Mouse (Mus musculus): ENCODE measurements at regions not wholly inside any gene's neighbourhood (a gene's known extent, or its start where the extent isn't known, plus 50 kb on each side); places are given as distances from the start of the nearest gene placed in this dataset.
"Not testable (repeated sequence)": the region's sequence is repeated elsewhere in the genome, so short reads cannot be mapped to it uniquely, and the experiment has no call there.

DNA sequence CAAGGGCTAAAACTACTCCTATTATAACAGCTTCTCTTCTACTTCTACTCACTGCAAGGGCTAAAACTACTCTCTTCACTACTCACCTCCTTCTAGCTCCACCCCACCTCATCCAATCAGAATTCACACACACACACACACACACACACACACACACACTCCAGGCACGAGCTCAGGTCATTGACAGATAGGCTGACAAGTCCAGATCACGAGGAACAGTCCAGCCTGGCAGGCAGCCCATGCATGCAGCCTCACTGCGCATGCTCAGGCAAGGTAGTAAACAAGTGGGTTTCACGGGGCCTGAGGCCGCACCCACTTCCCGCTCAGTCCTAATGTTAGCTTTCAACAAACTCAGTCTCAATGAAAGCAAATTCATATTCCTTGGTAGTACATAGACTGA, 229.6 kb upstream of the Pld5 start:
- not testable (repeated sequence) for DNase-seq (ENCODE audit: low spot score in 2 of 2)

DNA sequence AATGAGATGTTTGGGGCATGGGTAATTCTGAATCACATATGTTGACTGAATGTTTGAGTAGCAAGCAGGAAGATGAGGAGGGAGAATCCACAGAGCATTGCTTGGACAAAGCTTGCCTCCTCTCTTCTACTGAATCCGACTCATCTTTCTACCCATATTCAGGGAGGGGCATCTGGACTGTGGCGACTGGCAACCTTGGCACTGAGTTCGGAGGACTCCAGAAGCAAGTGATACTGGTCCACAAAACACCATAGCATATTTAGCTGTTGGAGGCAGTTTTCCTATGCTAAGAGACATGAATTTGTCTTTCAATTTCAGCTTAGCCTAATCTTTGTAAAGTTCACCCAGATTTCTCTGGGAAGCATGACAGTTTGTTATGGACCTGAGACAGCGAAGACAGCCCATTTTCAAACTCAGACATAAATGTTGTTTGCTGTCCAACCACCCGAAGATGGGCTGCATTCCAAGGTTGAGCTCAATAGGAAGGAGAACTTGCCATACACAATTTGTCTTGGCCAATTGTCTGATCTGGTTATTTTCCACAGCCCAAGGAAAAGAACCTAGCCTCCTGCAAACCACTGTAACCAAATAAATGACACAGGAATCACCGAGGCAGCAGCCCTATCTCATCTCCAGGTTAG, 224.0 kb upstream of the Pld5 start:
- DNase-seq (ENCODE audit: low spot score in 2 of 2): no peak

DNA sequence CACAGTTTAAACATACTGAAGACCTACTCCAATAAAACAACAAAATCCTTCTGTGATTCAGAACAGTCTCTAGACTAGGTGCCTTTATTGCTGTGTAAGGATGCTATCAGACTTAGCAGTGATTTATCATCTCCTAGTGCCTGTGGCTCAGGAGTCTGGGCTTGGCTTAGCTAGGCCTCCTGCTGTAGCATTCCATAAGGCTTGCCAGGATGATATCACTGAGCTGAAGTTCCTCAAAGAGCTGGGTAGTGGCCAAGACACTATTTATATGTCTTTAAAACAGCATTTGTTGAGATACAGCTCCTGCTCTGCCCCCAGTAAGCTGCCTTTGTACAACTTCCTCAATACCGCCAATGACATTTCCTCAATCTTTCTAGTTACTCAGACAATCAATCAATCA, 193.4 kb upstream of the Pld5 start:
- peak in 1 of 2 experiments; percentile 5 for DNase-seq (ENCODE audit: low spot score in 2 of 2)

DNA sequence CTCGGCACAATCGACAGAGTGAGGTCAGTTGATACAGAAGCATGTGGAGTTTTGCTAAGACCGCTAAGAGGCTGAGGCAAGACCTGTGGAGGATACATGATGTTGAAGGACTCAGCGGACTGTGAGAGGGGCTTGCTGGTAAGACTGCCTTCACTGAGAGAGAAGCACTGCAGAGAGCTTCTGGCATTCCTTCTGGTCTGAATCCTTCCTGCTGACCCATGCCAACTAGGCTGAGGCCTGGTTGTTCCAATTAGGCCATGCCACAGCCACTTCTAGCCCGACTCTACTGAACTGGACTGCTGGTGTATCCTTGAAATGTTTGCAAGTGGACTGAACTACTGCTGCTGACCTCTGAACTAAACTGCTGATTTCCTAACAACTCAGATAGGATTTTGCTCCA, 187.0 kb upstream of the Pld5 start:
- no peak for DNase-seq (ENCODE audit: low spot score in 2 of 2)

DNA sequence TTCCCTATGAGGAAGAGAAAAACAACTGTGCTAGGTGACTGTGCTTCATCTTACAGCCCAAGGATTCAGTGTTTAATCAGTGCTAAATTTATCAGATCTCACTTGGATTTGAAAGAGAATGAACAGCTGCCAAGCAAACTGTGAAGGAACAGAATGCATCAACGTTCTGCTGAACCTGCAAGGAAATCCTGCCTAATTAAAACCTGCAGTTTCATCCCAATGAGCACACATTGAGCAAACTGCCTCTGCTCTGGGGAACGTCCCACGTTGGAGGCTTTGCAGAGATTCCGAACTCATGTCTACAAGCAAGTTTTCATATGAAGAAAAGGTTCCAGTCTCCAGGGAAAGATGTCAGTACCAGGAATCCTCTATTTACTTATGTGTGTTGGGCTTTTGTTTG, 171.6 kb upstream of the Pld5 start:
- peak; percentile 5 to 21 for DNase-seq (ENCODE audit: low spot score in 2 of 2)

DNA sequence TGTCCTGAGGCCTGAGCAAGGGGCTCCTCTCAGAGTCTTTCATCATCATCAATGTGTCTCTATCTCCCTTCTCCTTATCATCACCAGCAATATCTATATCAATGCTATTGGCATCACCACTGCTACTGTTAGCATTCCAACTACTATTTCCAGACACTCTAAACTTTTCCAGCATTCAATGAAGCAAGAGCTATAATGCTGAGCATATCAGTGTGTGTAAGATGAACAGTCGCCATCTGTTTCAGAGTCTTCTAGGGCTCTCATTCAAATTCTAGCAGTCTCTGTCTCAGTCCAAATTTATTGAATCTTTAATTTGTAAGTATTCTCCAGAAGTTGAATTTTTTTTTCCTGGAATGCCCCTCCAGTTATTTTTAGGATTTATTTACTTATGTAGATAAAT, 168.6 kb upstream of the Pld5 start:
- no peak for DNase-seq (ENCODE audit: low spot score in 2 of 2)

DNA sequence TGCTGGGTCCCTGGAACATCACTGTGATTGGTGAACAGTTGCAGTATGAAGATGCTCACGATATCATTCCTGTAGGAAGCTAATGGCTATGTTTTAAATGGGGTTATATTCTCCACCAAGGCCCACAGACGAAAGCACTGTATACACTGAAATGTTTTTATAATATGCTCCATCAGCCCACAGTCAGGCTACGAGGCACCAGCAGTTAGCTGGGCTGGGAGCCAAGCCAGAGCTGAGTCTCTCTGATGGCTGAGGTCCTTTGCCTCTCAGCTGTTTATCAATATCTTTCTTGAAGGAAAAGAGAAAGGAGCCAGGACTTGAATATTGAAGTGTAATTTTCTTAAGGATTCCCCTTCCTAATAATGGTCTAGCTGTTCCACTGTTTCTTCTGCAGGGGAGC, 165.1 kb upstream of the Pld5 start:
- DNase-seq (ENCODE audit: low spot score in 2 of 2): no peak

DNA sequence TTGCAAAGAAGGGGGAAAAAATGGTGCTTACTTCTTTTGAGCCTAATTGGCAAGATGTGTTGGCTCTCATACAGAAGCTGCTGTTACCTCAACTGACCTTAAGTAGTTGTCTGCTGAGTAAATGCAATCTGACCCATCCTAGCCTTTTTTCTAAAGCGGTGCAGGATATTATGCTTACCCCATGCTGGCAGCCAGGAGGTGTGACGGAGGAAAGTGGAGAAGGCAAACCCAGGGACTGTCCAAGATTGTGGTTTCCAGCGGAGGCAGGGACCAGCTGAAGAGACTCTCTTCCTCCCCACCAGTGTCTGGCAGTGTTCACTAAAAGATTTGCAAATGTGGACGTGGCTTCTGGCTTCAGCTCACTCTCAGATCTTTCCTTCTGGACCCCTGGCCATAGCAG, 152.7 kb upstream of the Pld5 start:
- no peak for DNase-seq (ENCODE audit: low spot score in 2 of 2)

DNA sequence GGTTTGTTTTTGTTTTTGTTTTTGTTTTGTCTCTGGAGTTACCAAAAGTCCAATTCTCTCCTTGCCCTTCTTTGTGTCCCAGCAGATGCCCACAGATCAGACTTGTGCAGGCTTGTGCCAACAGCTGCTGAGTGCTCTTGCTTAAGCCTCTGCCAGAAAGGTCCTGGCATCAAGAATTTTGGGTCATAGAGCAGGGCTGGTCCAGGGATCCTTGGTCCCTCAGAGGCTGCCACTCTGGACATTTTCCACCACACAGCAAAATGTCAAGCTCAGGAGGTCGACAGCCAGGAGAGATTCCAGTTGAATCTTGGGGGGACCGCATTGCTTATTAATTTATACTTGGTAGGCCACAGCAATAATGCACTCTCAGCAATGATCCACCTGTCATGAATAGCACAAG, 151.9 kb upstream of the Pld5 start:
- DNase-seq (ENCODE audit: low spot score in 2 of 2): no peak

DNA sequence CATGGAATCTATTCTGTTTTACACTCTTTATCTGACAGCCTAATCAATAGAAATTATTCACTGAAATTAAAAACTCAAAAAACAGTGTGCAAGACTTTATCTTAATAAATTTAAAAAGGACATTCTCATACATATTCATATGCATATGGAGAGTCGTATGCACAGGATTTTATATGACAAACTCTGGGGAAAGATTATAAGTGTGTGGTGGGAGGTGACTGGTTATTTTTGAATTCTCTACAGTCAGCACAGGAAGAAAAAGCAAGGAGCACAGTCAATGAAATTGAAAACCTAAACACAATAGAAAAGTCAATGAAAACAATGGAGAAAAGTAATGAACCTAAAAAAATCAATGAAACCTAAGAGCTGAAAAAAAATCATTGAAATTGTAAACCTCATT, 142.1 kb upstream of the Pld5 start:
- no peak for DNase-seq (ENCODE audit: low spot score in 2 of 2)

DNA sequence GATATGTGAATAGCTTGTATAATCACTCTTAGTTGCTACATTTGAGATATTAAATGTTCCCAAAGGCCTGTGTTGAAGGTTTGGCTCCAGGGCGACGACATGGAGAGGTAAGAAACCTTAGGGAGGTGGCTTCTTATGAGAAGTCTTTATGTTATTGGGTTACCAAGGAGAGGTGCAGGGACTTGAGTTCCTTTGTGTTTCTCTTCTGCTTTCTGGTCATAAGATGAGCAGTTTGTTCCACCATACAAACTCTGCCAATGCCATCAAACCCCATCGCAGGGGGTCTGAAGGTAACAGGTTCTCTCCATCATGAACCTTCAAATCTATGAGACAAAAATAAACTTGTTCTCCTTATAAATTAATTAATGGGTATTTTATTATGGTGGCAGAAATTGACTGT, 129.0 kb upstream of the Pld5 start:
- no peak for DNase-seq (ENCODE audit: low spot score in 2 of 2)

DNA sequence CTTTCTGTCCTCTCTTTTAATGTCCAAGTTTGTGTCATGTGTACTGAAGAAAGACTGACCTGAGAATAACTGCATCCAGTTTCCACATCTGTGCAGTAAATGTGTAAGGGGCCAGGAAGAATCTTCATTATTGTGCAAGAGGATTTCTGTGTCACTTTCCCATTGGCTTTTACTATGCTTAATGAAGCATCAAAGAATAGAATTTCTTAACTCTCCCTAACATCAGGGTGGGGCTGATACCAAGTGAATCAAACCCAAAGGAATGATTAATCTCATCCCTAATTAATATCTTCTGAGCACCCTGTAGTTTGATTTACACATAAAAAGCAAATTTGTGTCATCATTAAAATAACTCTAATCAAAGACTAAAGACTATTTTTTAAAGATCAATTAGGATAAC, 104.5 kb upstream of the Pld5 start:
- DNase-seq (ENCODE audit: low spot score in 2 of 2): no peak

DNA sequence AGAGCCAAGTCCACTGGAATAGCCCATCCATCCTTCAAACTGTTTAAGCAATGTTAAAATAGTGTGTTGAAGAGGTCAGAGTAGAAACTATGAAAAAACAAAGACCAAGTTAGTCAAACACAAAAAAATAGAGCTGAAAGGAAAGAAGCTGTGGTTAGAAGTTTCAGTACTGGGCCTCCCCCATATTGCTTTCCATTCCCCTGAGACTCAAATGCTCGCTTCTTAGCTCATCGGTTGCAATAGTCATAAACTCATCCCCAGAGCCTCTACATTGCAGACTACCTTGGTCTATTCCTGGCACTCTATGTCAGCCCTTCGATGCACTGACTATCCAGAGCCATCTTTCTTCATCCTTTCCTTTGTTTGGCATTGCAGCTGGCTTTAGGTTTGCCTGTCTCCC, 91.8 kb upstream of the Pld5 start:
- DNase-seq (ENCODE audit: low spot score in 2 of 2): no peak

DNA sequence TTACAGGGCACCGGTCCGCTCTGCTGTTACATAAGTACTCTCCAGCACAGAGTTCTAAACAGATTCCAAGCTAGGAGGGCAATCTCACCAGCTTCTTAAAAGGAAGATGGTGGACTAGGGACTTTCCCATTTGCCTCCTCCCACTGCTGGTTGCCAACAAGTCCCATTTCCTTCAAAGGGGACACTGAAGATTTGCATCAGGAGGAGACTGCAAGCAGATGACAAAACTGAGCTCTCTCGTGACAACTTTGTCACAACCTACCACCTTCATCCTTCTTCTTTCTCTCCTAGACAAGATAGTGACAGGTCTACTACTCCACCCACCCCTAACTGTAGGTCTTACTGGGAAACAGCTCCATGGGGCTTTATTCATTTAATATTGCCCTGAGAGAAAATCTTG, 85.8 kb upstream of the Pld5 start:
- DNase-seq (ENCODE audit: low spot score in 2 of 2): no peak

DNA sequence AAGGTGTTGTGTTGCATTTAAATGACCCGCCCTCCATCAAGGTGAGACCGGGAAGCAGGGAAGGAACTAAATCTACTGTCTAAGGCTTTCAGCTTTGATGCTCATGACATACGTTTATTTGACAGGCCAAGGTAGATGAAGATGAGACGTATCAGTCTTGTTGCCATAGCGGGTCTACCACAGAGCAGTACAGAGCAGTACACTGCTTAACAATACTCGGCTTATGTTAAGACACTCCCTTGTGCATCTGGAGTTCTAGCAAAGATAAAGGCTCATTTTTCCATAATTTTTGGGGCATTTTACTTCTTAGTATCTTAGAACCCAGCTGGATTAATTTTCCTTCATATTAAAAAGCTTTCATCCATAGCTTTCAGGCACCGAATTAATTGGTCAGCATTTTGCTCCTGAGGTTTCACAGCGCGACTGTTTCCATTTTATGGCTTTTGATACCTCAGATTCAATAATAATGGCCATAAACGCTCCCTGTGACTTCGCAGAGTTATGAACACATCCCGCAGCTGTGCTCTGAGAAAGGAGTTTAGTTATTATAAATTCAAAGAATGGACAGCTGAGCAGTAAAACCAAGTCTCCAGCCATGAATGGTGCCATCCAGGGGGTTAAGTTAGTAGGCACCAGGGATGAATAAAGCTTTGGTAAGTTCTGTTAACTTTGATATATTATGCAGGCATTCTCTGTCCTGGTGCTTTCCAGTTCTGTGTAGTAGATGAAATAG, 85.0 kb upstream of the Pld5 start:
- DNase-seq (ENCODE audit: low spot score in 2 of 2): no peak

DNA sequence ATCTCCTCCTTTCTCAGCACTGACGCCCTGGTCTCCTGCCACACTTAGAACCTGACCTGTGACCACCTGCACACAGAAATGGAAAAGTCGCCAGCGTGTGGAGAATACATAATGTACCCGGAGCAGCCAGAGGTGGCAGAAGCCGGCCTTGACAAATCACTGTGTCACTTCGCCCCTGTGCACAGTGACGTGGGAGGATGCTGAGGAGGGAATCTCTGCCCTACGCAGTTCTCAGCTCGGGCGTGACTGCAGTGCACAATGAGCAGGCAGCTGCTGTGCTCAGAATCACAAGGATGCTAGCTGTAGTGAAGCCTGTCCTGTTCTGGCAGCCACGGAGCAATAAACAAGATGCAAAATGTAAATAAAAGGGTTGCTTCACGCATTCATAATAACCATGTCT, 80.2 kb upstream of the Pld5 start:
- peak; percentile 35 to 37 for DNase-seq (ENCODE audit: low spot score in 2 of 2)

DNA sequence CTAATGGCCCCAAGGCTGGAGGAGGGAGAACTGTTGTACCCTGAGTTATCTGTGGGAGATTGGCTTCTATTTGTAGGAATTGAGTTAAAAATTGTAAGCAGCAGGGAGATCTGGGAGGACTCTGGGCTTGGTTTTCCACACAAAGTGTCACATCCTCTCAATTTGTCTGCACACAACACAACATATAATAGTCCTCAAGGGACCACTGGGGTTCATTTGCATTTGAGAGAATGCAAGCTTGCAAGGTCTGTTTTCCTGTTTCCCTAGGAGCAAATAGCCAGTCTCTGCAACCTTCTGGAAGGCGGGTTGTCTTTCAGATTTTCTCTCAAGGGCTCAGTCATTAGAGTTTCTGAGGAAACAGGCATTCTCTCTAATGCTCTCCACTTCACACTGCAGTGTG, 79.8 kb upstream of the Pld5 start:
- no peak for DNase-seq (ENCODE audit: low spot score in 2 of 2)

DNA sequence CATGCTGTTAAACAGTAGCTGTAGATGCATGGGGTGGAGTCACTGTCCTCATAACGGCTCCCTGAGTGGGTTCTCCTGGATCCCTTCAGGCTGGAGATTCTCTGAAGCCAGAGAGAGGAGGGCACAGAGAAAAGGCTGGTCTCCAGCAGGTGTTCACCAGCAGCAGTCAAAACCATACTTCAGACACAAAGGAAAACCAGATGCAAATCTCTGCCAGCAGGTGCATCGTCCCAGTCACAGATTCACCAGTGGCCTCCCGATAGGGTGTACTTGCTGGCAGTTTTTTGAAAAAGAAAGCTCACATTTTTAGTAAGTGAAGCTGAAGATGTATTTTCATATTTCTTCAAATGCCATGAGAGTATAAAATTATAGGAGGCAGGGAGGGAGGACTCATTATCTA, 77.6 kb upstream of the Pld5 start:
- DNase-seq (ENCODE audit: low spot score in 2 of 2): no peak

DNA sequence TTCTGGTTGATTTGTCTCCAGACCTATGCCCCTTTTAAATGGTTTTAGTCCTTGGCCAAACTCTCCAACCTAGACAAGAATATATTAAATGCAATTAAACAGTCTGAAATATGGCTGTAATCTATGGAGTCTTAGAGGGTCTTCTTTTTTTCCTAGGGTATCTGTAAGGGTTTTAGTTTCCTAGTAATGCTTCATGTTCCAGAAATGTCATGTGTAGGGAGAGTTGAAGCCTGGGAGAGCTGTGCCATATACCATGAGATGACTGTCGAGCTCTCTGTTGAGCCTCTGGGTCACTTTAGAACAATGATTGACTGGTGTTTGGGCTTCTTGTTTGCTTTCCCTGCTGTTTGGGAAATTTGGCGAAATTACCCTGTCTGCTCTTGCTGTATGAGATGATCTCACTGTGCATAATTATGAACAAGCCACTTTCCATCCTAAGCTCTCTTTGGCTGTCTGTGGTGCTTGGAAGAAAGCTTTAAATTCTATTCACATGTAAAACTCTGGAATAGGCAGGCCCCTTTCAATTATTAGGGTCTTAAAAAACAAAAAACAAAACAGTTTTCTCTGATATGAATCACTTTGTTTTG, 74.9 kb upstream of the Pld5 start:
- no peak for DNase-seq (ENCODE audit: low spot score in 2 of 2)

DNA sequence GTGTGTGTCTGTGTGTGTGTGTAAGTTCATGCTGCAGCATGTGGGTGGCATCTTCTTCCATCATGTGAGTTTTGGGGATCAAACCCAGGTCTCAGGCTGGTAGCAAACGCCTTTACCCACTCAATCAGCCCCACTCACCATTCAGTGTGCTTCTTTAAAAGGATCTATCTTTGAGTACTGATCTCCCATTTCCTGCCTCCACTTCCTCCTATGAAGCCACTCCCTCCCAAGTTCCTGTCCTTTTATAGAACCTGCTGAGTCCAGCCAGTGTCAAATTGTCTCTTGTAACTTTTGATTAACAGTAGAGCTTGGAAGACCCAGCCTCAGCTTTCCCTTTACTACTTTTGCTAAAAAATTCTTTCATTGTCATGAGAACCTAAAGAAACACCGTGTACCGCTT, 73.0 kb upstream of the Pld5 start:
- DNase-seq (ENCODE audit: low spot score in 2 of 2): no peak

DNA sequence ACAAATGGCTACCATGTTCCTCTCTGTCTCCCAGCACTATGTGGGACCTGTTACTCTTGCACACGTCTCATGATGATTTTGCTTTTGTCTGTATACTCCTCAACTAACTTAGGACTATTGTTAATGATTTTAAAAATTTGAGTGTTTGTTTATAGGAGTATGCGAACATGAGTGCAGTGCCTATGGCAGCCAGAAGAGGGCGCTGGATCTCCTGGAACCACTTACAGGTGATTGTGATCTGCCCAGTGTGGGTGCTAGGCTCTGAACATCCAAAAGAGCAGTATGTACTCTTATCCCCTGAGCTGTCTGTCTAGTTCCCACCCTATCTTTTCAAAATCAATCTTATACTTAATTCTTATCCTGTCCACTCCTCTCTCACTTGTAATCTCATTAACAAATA, 56.2 kb upstream of the Pld5 start:
- no peak for DNase-seq (ENCODE audit: low spot score in 2 of 2)
